Mouse (Mus musculus) hematopoietic stem cell, adult 5-6 weeks (primary cell): Measurements from ENCODE around the gene Cela1. TPM values are rescaled to one million over a fixed set of nuclear protein-coding genes. Genes with fewer than 3 reads are reported as not detected.

Source experiments
- ATAC-seq, 2 experiments: fragments of 125-278 bp in 1 of 2; replicated peaks in 1 of 2; 2 replicates each; pipeline ENCODE4 v1.8.0; 2016 to 2017; ENCODE audit warnings: inconsistent platforms in 2 of 2, mild to moderate bottlenecking in 2 of 2, moderate number of reproducible peaks in 2 of 2, low read depth in 1 of 2, moderate TSS enrichment in 1 of 2; ENCODE audit not compliant: low FRiP score in 2 of 2, poor library complexity in 2 of 2, severe bottlenecking in 2 of 2, insufficient read depth in 1 of 2, low TSS enrichment in 1 of 2
- total RNA-seq: library from RNA; stranded (forward); fragments of 172-1452, 232-1000 nt; gene quantifications from 2 replicates; pipeline ENCODE4 v1.2.3, GENCODE M21; 2017

The Cela1 gene
- total RNA-seq, 1 experiment from 2014 or later = 14.2 TPM

- ATAC-seq = no peak
Measured at GRCm38 (mm10) chr15:100630126-100630525, 57.6 kb downstream of the Cela1 start.

DNA sequence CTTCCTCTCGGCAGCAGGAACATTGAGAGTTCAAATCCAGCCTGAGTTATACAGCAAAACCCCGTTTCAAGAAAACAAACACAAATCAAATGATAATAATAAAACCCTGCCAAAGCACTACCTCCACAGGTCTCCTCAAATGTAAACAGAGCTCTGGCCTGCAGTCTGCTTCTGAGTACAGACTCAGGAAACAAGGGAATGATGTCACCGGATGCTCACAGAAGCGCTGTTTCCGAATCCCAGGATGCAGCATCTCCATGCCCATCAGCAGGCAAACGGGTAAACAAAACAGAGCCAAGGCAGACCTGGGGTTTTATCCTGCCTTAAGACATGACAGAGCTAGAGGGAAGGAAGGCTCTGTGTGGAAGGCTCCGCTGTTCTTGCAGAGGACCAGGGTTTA, 58.9 kb downstream of the Cela1 start:
- no peak for ATAC-seq

- no peak for ATAC-seq
Measured at GRCm38 (mm10) chr15:100627774-100628370, 59.8 kb downstream of the Cela1 start.

DNA sequence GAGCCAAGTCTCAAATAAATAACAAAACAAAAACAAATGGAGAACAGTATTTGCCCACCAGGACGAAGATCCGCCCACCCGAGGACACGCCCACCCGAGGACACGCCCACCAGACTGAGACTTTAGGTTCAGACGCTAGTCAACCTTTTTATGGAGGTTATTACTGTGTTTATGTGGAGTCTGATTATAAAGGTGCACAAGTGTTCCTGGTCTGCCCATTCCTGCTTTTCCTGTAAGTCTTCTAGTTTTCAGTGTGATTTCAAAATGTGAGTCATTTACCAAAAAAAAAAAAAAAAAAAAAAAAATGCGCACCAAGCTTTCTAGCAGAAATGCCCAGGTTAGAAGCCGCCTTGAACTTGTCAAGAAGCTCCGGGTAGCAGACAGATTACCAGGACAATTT, 60.4 kb downstream of the Cela1 start:
- no peak for ATAC-seq

DNA sequence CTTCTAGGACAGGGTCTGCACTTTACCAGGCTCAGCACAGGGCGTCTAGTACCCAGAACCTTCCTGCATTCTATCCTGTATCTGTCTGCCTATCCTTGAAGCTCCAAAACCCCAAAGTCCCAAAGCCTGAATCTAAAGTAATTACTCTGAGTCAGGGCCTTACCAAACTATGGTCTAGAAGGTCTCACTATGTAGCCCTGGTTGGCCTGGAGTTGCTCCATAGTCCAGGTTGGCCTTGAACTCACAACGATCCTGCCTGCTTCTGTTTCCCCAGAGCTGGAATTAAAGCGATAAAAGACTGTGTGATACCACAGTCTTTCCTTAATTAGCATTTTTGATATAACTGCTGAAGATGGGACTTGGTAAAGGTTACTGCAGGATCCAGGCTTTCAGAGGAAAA, 63.3 kb downstream of the Cela1 start:
- ATAC-seq = no peak

Other genes with a start within 250 kb of the Cela1 start
- gene Letmd1, start 218.9 kb downstream of the Cela1 start, total RNA-seq = 23.2 and 26.4 TPM in 2 replicates
- gene Csrnp2, start 192.4 kb downstream of the Cela1 start, total RNA-seq = 3.8 and 5.0 TPM in 2 replicates
- 10.9 and 12.4 TPM in 2 replicates for gene Tfcp2, start 135.9 kb downstream of the Cela1 start, total RNA-seq
- gene Pou6f1, start 87.9 kb downstream of the Cela1 start, total RNA-seq = 1.6 and 3.4 TPM in 2 replicates
- 164 and 199 TPM in 2 replicates for gene Dazap2, start 72.6 kb downstream of the Cela1 start, total RNA-seq
- gene Smagp, start 51.0 kb downstream of the Cela1 start, total RNA-seq = 1.6 and 4.0 TPM in 2 replicates
- gene Bin2, start 18.4 kb downstream of the Cela1 start, total RNA-seq = 213 and 221 TPM in 2 replicates
- 40.8 and 56.5 TPM in 2 replicates for gene Galnt6, start 41.5 kb upstream of the Cela1 start, total RNA-seq
- 1.4 and 3.6 TPM in 2 replicates for gene Slc4a8, start 73.8 kb upstream of the Cela1 start, total RNA-seq
- not detected in 2 replicates for gene Scn8a, start 181.9 kb upstream of the Cela1 start, total RNA-seq